In genomic region chr17:12455143-12455790, GRCm38 (mm10) we compare ENCODE assay signal across 10 mouse cellular contexts. TPM values are rescaled to one million over a fixed set of nuclear protein-coding genes. Genes with fewer than 3 reads are reported as not detected.
DNase-seq lines count a peak whose midpoint lies in the region; ATAC-seq and TF ChIP-seq lines count a peak whose summit lies in the region.
"Had no signal": no experiment of that assay in that cellular context is flagged by ENCODE, and none has a peak within 500 bp of the region (broad histone marks: within the 10 kb centered on the region; RNA-seq: fewer than 3 reads in every experiment).

No protein-coding gene starts in this region.

- DNase-seq in CD4-positive, CD25-positive, alpha-beta regulatory T cell, adult 2 months (ENCODE audit: low read depth, low spot score): peak; percentile 58
- no peak for DNase-seq in midbrain, postnatal 0 days (ENCODE audit: low spot score)
- DNase-seq in c-Kit-positive CD71-positive TER-119-positive erythroid progenitor cells, embryonic 14.5 days (ENCODE audit: low spot score): peak; percentile 15
- DNase-seq in heart, postnatal 4 days: peak; percentile 56
- peak; percentile 37 for DNase-seq in thymus, postnatal 0 days (ENCODE audit: low spot score)
- DNase-seq in forebrain, embryonic 11.5 days (ENCODE audit: low spot score): no peak

- no peaks in the 10 kb centered on the region for H3K9me3 ChIP-seq in midbrain, postnatal 0 days (ENCODE audit: low read length)
- H3K9me3 ChIP-seq in midbrain, embryonic 13.5 days: no peaks in the 10 kb centered on the region
- H3K9me3 ChIP-seq in forebrain, embryonic 11.5 days (ENCODE audit: control insufficient read depth, low read length): no peaks in the 10 kb centered on the region
- H3K9me3 ChIP-seq: lung, embryonic 15.5 days; stomach, embryonic 15.5 days had no signal

- no peak for ATAC-seq in CD4-positive, CD25-positive, alpha-beta regulatory T cell, adult 4 months
- ATAC-seq in midbrain, postnatal 0 days (ENCODE audit: low FRiP score): no peak
- no peak for ATAC-seq in midbrain, embryonic 13.5 days
- no peak for ATAC-seq in forebrain, embryonic 11.5 days (replicated peaks; ENCODE audit: low FRiP score)

- no peak overlapping the region for H3K4me2 ChIP-seq in midbrain, postnatal 0 days (ENCODE audit: low read depth, low read length, poor library complexity, severe bottlenecking)
- no peak overlapping the region for H3K4me2 ChIP-seq in midbrain, embryonic 13.5 days (replicated peaks)
- no peak overlapping the region for H3K4me2 ChIP-seq in forebrain, embryonic 11.5 days (ENCODE audit: low read depth, low read length, severe bottlenecking)
- H3K4me2 ChIP-seq: lung, embryonic 15.5 days; stomach, embryonic 15.5 days had no signal

- H3K27me3 ChIP-seq in midbrain, postnatal 0 days (ENCODE audit: insufficient read depth, low read length): no peaks in the 10 kb centered on the region
- no peaks in the 10 kb centered on the region for H3K27me3 ChIP-seq in midbrain, embryonic 13.5 days
- H3K27me3 ChIP-seq in forebrain, embryonic 11.5 days (ENCODE audit: control insufficient read depth, insufficient read depth, low read length): no peaks in the 10 kb centered on the region
- H3K27me3 ChIP-seq: lung, embryonic 15.5 days; stomach, embryonic 15.5 days had no signal

- WGBS in midbrain, postnatal 0 days: 84% methylated on average over 5 of the region's 5 CpGs
- 85% methylated on average over 5 of the region's 5 CpGs for WGBS in midbrain, embryonic 13.5 days
- 77% methylated on average over 5 of the region's 5 CpGs for WGBS in forebrain, embryonic 11.5 days

- H3K27ac ChIP-seq in midbrain, postnatal 0 days (ENCODE audit: low read depth, low read length): no peak overlapping the region
- no peak overlapping the region for H3K27ac ChIP-seq in midbrain, embryonic 13.5 days
- no peak overlapping the region for H3K27ac ChIP-seq in forebrain, embryonic 11.5 days (ENCODE audit: low read depth, low read length)
- H3K27ac ChIP-seq: lung, embryonic 15.5 days; stomach, embryonic 15.5 days had no signal

- H3K4me3 ChIP-seq in midbrain, postnatal 0 days (ENCODE audit: low read depth, low read length): no peak overlapping the region
- H3K4me3 ChIP-seq in midbrain, embryonic 13.5 days (replicated peaks): no peak overlapping the region
- no peak overlapping the region for H3K4me3 ChIP-seq in forebrain, embryonic 11.5 days (ENCODE audit: low read depth, low read length)
- H3K4me3 ChIP-seq: lung, embryonic 15.5 days; stomach, embryonic 15.5 days had no signal

- H3K9ac ChIP-seq in midbrain, postnatal 0 days (replicated peaks; ENCODE audit: low read length, poor library complexity, severe bottlenecking): no peak overlapping the region
- H3K9ac ChIP-seq in midbrain, embryonic 13.5 days (replicated peaks): no peak overlapping the region
- H3K9ac ChIP-seq in forebrain, embryonic 11.5 days (ENCODE audit: low read length): no peak overlapping the region
- H3K9ac ChIP-seq: lung, embryonic 15.5 days; stomach, embryonic 15.5 days had no signal

- H3K36me3 ChIP-seq in midbrain, postnatal 0 days (ENCODE audit: insufficient read depth, low read length): no peaks in the 10 kb centered on the region
- no peaks in the 10 kb centered on the region for H3K36me3 ChIP-seq in midbrain, embryonic 13.5 days
- no peaks in the 10 kb centered on the region for H3K36me3 ChIP-seq in forebrain, embryonic 11.5 days (ENCODE audit: control insufficient read depth, insufficient read depth, low read length)
- H3K36me3 ChIP-seq: lung, embryonic 15.5 days; stomach, embryonic 15.5 days had no signal

- TF ChIP-seq CTCF in midbrain, postnatal 0 days (IDR thresholded peaks at IDR 0.05): peak; percentile 56

- no peaks in the 10 kb centered on the region for H3K4me1 ChIP-seq in midbrain, postnatal 0 days (ENCODE audit: insufficient read depth, low read length)
- 0 out of 2 replicates have a peak, but pooled peaks cover 4% of the 10 kb centered on the region for H3K4me1 ChIP-seq in midbrain, embryonic 13.5 days (replicated peaks)
- H3K4me1 ChIP-seq in forebrain, embryonic 11.5 days (replicated peaks; ENCODE audit: control insufficient read depth, insufficient read depth, low read length): no peaks in the 10 kb centered on the region; the same call in 1 of the 2 replicates
- H3K4me1 ChIP-seq: stomach, embryonic 15.5 days had no signal

RNA-seq across cellular contexts. Expression of gene Slc22a3, which starts 52.2 kb away (rescaled TPM):
- not detected for polyA plus RNA-seq in CD4-positive, CD25-positive, alpha-beta regulatory T cell, adult 4 months (2017; shearing (Covaris generic))
- 2.4 and 4.6 TPM in 2 replicates for total RNA-seq in midbrain, postnatal 0 days (2014; rRNA removed)
- polyA plus RNA-seq in midbrain, postnatal 0 days (2015; fragmentation: Nextera tagmentation; extraction: Ambion mirVana): 3.1 and 3.7 TPM in 2 replicates
- polyA plus RNA-seq in midbrain, embryonic 13.5 days (2015; fragmentation: Nextera tagmentation; extraction: Ambion mirVana): 0.19 and 0.51 TPM in 2 replicates
- total RNA-seq in heart, postnatal 4 days (2021): 1 to 10 TPM in 1 of 2 experiments, under 1 TPM in 1; 0.86 to 1.2 TPM
- 2.9 and 3.1 TPM in 2 replicates for polyA plus RNA-seq in thymus, postnatal 0 days (2015; fragmentation: Nextera tagmentation; extraction: Ambion mirVana)
- polyA plus RNA-seq in forebrain, embryonic 11.5 days (2014; fragmentation: Nextera tagmentation; extraction: Ambion mirVana): 0.12 and 0.15 TPM in 2 replicates

Comparison
In these comparisons a context has a peak if more than half of its experiments do, and no peak if none do; other contexts are left out.
1. DNase-seq: peak in CD4-positive, CD25-positive, alpha-beta regulatory T cell, adult 2 months (single experiment), c-Kit-positive CD71-positive TER-119-positive erythroid progenitor cells, embryonic 14.5 days (single experiment), heart, postnatal 4 days (single experiment) and thymus, postnatal 0 days (single experiment); none in midbrain, postnatal 0 days (single experiment) and forebrain, embryonic 11.5 days (single experiment).